Mouse (Mus musculus): ENCODE results near the gene Klf12.
"Not testable (repeated sequence)": the region's sequence is repeated elsewhere in the genome, so short reads cannot be mapped to it uniquely, and the experiment has no call there.

Gene Klf12

GRCm38 (mm10) chr14:99876791-99877578 is 407.5 kb downstream of the Klf12 start:
- DNase-seq (ENCODE audit: low spot score): no peak

GRCm38 (mm10) chr14:99873725-99874124 is 410.8 kb downstream of the Klf12 start:
- no peak for DNase-seq (ENCODE audit: low spot score)

- no peak for DNase-seq (ENCODE audit: low spot score)
These were observed 428.1 kb downstream of the Klf12 start for GRCm38 (mm10) chr14:99856158-99857011.

- not testable (repeated sequence) for DNase-seq (ENCODE audit: low spot score)
These were observed 430.0 kb downstream of the Klf12 start for GRCm38 (mm10) chr14:99854467-99854807.

GRCm38 (mm10) chr14:99853769-99854466 is 430.6 kb downstream of the Klf12 start:
- DNase-seq (ENCODE audit: low spot score): not testable (repeated sequence)

- DNase-seq (ENCODE audit: low spot score): no peak
These were observed 434.1 kb downstream of the Klf12 start for GRCm38 (mm10) chr14:99850350-99850749.

- no peak for DNase-seq (ENCODE audit: low spot score)
These were observed 437.0 kb downstream of the Klf12 start for GRCm38 (mm10) chr14:99847502-99847901.

- no peak for DNase-seq (ENCODE audit: low spot score)
These were observed 457.8 kb downstream of the Klf12 start for GRCm38 (mm10) chr14:99826713-99827112.
